Mouse (Mus musculus) cerebellum, adult 11 months (tissue): Measurements from ENCODE around the gene Cep112.
A peak's percentile ranks its signal among the peaks of the same experiment; 100 is the strongest.

Experiments
- DNase-seq: peaks from one replicate; pipeline ENCODE4 v3.0.0; 2022

Cep112 gene

GRCm38 (mm10) chr11:108424889-108425591, at the start of gene Cep112:
Gene Cep112, plus strand, starts transcription at chr11:108425192.
- peak; percentile 89 for DNase-seq

GRCm38 (mm10) chr11:108376815-108377214, 48.2 kb upstream of the Cep112 start:
- DNase-seq, result no peak

GRCm38 (mm10) chr11:108377680-108378362, 47.2 kb upstream of the Cep112 start:
- peak; percentile 48 for DNase-seq

- no peak for DNase-seq
Observed at GRCm38 (mm10) chr11:108378363-108378751, 46.6 kb upstream of the Cep112 start.

GRCm38 (mm10) chr11:108382664-108383063, 42.3 kb upstream of the Cep112 start:
- no peak for DNase-seq

GRCm38 (mm10) chr11:108384920-108385665, 39.9 kb upstream of the Cep112 start:
- DNase-seq, result no peak

GRCm38 (mm10) chr11:108385666-108386024, 39.3 kb upstream of the Cep112 start:
- DNase-seq, result no peak

- no peak for DNase-seq
Observed at GRCm38 (mm10) chr11:108395061-108395460, 29.9 kb upstream of the Cep112 start.

GRCm38 (mm10) chr11:108396076-108396829, 28.7 kb upstream of the Cep112 start:
- DNase-seq, result no peak

- no peak for DNase-seq
Observed at GRCm38 (mm10) chr11:108409876-108410644, 14.9 kb upstream of the Cep112 start.

- no peak for DNase-seq
Observed at GRCm38 (mm10) chr11:108416360-108416759, 8.6 kb upstream of the Cep112 start.

- DNase-seq, result no peak
Observed at GRCm38 (mm10) chr11:108418540-108418939, 6.5 kb upstream of the Cep112 start.

GRCm38 (mm10) chr11:108419242-108419641, 5.8 kb upstream of the Cep112 start:
- DNase-seq, result no peak

GRCm38 (mm10) chr11:108420751-108421150, 4.2 kb upstream of the Cep112 start:
- DNase-seq, result no peak

- DNase-seq, result no peak
Observed at GRCm38 (mm10) chr11:108423221-108423620, 1.8 kb upstream of the Cep112 start.

- no peak for DNase-seq
Observed at GRCm38 (mm10) chr11:108424111-108424510, 881 bp upstream of the Cep112 start.

GRCm38 (mm10) chr11:108425592-108425921, 565 bp downstream of the Cep112 start:
- no peak for DNase-seq

- DNase-seq, result no peak
Observed at GRCm38 (mm10) chr11:108426086-108426485, 1.1 kb downstream of the Cep112 start.

- DNase-seq, result no peak
Observed at GRCm38 (mm10) chr11:108427191-108427590, 2.2 kb downstream of the Cep112 start.

GRCm38 (mm10) chr11:108429076-108429475, 4.1 kb downstream of the Cep112 start:
- DNase-seq, result no peak

- no peak for DNase-seq
Observed at GRCm38 (mm10) chr11:108443893-108444563, 19.0 kb downstream of the Cep112 start.

GRCm38 (mm10) chr11:108447148-108447547, 22.2 kb downstream of the Cep112 start:
- DNase-seq, result no peak
